ENCODE assay signal across 9 mouse cellular contexts in the genomic region with DNA sequence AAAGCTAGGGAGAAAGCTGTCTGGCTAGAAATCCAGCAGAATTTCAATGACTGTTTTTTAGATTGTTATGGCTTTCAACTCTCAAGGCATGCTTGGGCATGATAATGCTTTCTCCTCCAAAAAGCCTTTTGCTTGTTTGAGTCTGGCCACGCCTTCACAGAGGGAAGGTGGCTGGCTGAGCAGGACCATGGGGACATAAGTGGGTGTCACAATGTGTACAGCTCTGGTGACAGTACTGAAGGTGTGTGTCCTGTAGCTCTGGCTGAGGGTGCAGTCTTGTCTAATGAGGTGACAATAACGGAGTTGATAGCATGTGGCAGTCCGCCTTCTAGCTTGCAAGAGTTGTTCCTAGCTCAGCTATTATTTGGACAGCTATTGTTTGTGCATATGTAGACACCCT. TPM values are rescaled to one million over a fixed set of nuclear protein-coding genes. Genes with fewer than 3 reads are reported as not detected.
A peak's percentile ranks its signal among the peaks of the same experiment; 100 is the strongest.
DNase-seq lines count a peak whose midpoint lies in the region; ATAC-seq and TF ChIP-seq lines count a peak whose summit lies in the region.
"Had no signal": no experiment of that assay in that cellular context is flagged by ENCODE, and none has a peak within 500 bp of the region (broad histone marks: within the 10 kb centered on the region; RNA-seq: fewer than 3 reads in every experiment).

No protein-coding gene starts in this region.

- no peak overlapping the region for H3K9ac ChIP-seq in heart, embryonic 13.5 days
- peak overlapping the region; percentile 22; the same call in 1 of the 2 replicates for H3K9ac ChIP-seq in liver, embryonic 16.5 days (ENCODE audit: low read depth, low read length)
- no peak overlapping the region for H3K9ac ChIP-seq in stomach, embryonic 16.5 days (ENCODE audit: low read length)
- no peak overlapping the region for H3K9ac ChIP-seq in forebrain, embryonic 12.5 days
- H3K9ac ChIP-seq in forebrain, embryonic 11.5 days (ENCODE audit: low read length): no peak overlapping the region

- H3K4me2 ChIP-seq in heart, embryonic 13.5 days: peak overlapping the region; percentile 33
- 0 out of 2 replicates have a peak overlapping the region, but pooled peaks have one; percentile 6 for H3K4me2 ChIP-seq in liver, embryonic 16.5 days (ENCODE audit: low read depth, low read length)
- H3K4me2 ChIP-seq in stomach, embryonic 16.5 days (ENCODE audit: low read depth, low read length): no peak overlapping the region
- H3K4me2 ChIP-seq in forebrain, embryonic 12.5 days: no peak overlapping the region
- no peak overlapping the region for H3K4me2 ChIP-seq in forebrain, embryonic 11.5 days (ENCODE audit: low read depth, low read length, severe bottlenecking)

- no peaks in the 10 kb centered on the region for H3K9me3 ChIP-seq in heart, embryonic 13.5 days
- no peaks in the 10 kb centered on the region for H3K9me3 ChIP-seq in liver, embryonic 16.5 days (replicated peaks; ENCODE audit: control insufficient read depth, low read length)
- no peaks in the 10 kb centered on the region for H3K9me3 ChIP-seq in stomach, embryonic 16.5 days (replicated peaks; ENCODE audit: control insufficient read depth, low read length)
- no peaks in the 10 kb centered on the region for H3K9me3 ChIP-seq in forebrain, embryonic 12.5 days
- no peaks in the 10 kb centered on the region for H3K9me3 ChIP-seq in forebrain, embryonic 11.5 days (ENCODE audit: control insufficient read depth, low read length)
- H3K9me3 ChIP-seq: midbrain, embryonic 10.5 days had no signal

- H3K4me3 ChIP-seq in heart, embryonic 13.5 days: no peak overlapping the region
- H3K4me3 ChIP-seq in liver, embryonic 16.5 days (ENCODE audit: low read depth, low read length): no peak overlapping the region
- no peak overlapping the region for H3K4me3 ChIP-seq in stomach, embryonic 16.5 days (replicated peaks; ENCODE audit: low read length)
- no peak overlapping the region for H3K4me3 ChIP-seq in left cerebral cortex, adult 2 months
- H3K4me3 ChIP-seq in forebrain, embryonic 12.5 days (replicated peaks): no peak overlapping the region
- no peak overlapping the region for H3K4me3 ChIP-seq in forebrain, embryonic 11.5 days (ENCODE audit: low read depth, low read length)
- H3K4me3 ChIP-seq: midbrain, embryonic 10.5 days had no signal

- peaks cover 51% of the 10 kb centered on the region for H3K27me3 ChIP-seq in heart, embryonic 13.5 days (replicated peaks)
- no peaks in the 10 kb centered on the region for H3K27me3 ChIP-seq in liver, embryonic 16.5 days (ENCODE audit: control insufficient read depth, insufficient read depth, low read depth, low read length)
- no peaks in the 10 kb centered on the region for H3K27me3 ChIP-seq in stomach, embryonic 16.5 days (ENCODE audit: control insufficient read depth, insufficient read depth, low read length)
- no peaks in the 10 kb centered on the region for H3K27me3 ChIP-seq in forebrain, embryonic 12.5 days
- no peaks in the 10 kb centered on the region for H3K27me3 ChIP-seq in forebrain, embryonic 11.5 days (ENCODE audit: control insufficient read depth, insufficient read depth, low read length)

- TF ChIP-seq CTCF in left cerebral cortex, adult 2 months (IDR thresholded peaks at IDR 0.05): no peak

- WGBS in heart, embryonic 13.5 days: 47% methylated on average over 3 of the region's 3 CpGs
- WGBS in liver, embryonic 16.5 days (ENCODE audit: insufficient replicate concordance): 36% methylated on average over 3 of the region's 3 CpGs
- 68% methylated on average over 3 of the region's 3 CpGs for WGBS in stomach, embryonic 16.5 days
- 72% methylated on average over 3 of the region's 3 CpGs for WGBS in forebrain, embryonic 12.5 days
- WGBS in forebrain, embryonic 11.5 days: 84% methylated on average over 3 of the region's 3 CpGs

- peaks cover 61% of the 10 kb centered on the region for H3K4me1 ChIP-seq in heart, embryonic 13.5 days
- H3K4me1 ChIP-seq in liver, embryonic 16.5 days (ENCODE audit: control insufficient read depth, low read depth, low read length): peaks cover 51% of the 10 kb centered on the region
- peaks cover 34% of the 10 kb centered on the region for H3K4me1 ChIP-seq in stomach, embryonic 16.5 days (ENCODE audit: control insufficient read depth, insufficient read depth, low read length)
- H3K4me1 ChIP-seq in forebrain, embryonic 12.5 days: 0 out of 2 replicates have a peak, but pooled peaks cover 6% of the 10 kb centered on the region
- H3K4me1 ChIP-seq in forebrain, embryonic 11.5 days (replicated peaks; ENCODE audit: control insufficient read depth, insufficient read depth, low read length): 0 out of 2 replicates have a peak, but pooled peaks cover 2% of the 10 kb centered on the region

- peak overlapping the region; percentile 80 for H3K27ac ChIP-seq in heart, embryonic 13.5 days (replicated peaks)
- peak overlapping the region; percentile 65 for H3K27ac ChIP-seq in liver, embryonic 16.5 days (ENCODE audit: low read length)
- peak overlapping the region; percentile 35; the same call in 1 of the 2 replicates for H3K27ac ChIP-seq in stomach, embryonic 16.5 days (ENCODE audit: low read length)
- H3K27ac ChIP-seq in left cerebral cortex, adult 2 months: no peak overlapping the region
- no peak overlapping the region for H3K27ac ChIP-seq in forebrain, embryonic 12.5 days
- H3K27ac ChIP-seq in forebrain, embryonic 11.5 days (ENCODE audit: low read depth, low read length): no peak overlapping the region
- H3K27ac ChIP-seq: midbrain, embryonic 10.5 days had no signal

- peak; percentile 11 for DNase-seq in spleen, adult 12 weeks (ENCODE audit: low spot score)
- DNase-seq in spleen, postnatal 14 days (ENCODE audit: low spot score in 2 of 2): no peak
- no peak for DNase-seq in left cerebral cortex, adult 2 months (ENCODE audit: extremely low spot score in 1 of 2, low spot score in 2 of 2)
- no peak for DNase-seq in forebrain, embryonic 11.5 days (ENCODE audit: low spot score)

- ATAC-seq in heart, embryonic 13.5 days (ENCODE audit: extremely low read depth, insufficient number of reproducible peaks, low FRiP score, low TSS enrichment): no peak
- peak; percentile 51 for ATAC-seq in liver, embryonic 16.5 days (ENCODE audit: low read depth)
- ATAC-seq in stomach, embryonic 16.5 days (ENCODE audit: insufficient read depth, low FRiP score): no peak
- no peak for ATAC-seq in forebrain, embryonic 12.5 days (ENCODE audit: low FRiP score)
- ATAC-seq in forebrain, embryonic 11.5 days (replicated peaks; ENCODE audit: low FRiP score): no peak

- H3K36me3 ChIP-seq in heart, embryonic 13.5 days: no peaks in the 10 kb centered on the region
- no peaks in the 10 kb centered on the region for H3K36me3 ChIP-seq in liver, embryonic 16.5 days (ENCODE audit: control insufficient read depth, insufficient read depth)
- no peaks in the 10 kb centered on the region for H3K36me3 ChIP-seq in stomach, embryonic 16.5 days (ENCODE audit: control insufficient read depth, insufficient read depth, low read length)
- no peaks in the 10 kb centered on the region for H3K36me3 ChIP-seq in forebrain, embryonic 12.5 days (replicated peaks)
- no peaks in the 10 kb centered on the region for H3K36me3 ChIP-seq in forebrain, embryonic 11.5 days (ENCODE audit: control insufficient read depth, insufficient read depth, low read length)
- H3K36me3 ChIP-seq: midbrain, embryonic 10.5 days had no signal

- intact Hi-C loops in left cerebral cortex, adult 2 months (cut with DNase I): no loop called here

RNA-seq across cellular contexts. Expression of gene Spock2, which starts 25.8 kb away (rescaled TPM):
- polyA plus RNA-seq in heart, embryonic 13.5 days (2015; fragmentation: Nextera tagmentation; extraction: Ambion mirVana): 2.6 and 3.0 TPM in 2 replicates
- 0.02 and 0.14 TPM in 2 replicates for polyA plus RNA-seq in liver, embryonic 16.5 days (2015; fragmentation: Nextera tagmentation; extraction: Ambion mirVana)
- 6.3 and 6.6 TPM in 2 replicates for polyA plus RNA-seq in stomach, embryonic 16.5 days (2015; fragmentation: Nextera tagmentation; extraction: Ambion mirVana)
- total RNA-seq in left cerebral cortex, adult 2 months (2021): 100 to 1,000 TPM; 541 to 578 TPM
- 13.2 and 14.3 TPM in 2 replicates for polyA plus RNA-seq in forebrain, embryonic 12.5 days (2016; fragmentation: Nextera tagmentation; extraction: Ambion mirVana)
- 5.5 and 5.7 TPM in 2 replicates for polyA plus RNA-seq in forebrain, embryonic 11.5 days (2014; fragmentation: Nextera tagmentation; extraction: Ambion mirVana)

Comparison
In these comparisons a context has a peak if more than half of its experiments do, and no peak if none do; other contexts are left out.
1. H3K27ac ChIP-seq: peak in heart, embryonic 13.5 days (single experiment), liver, embryonic 16.5 days (single experiment) and stomach, embryonic 16.5 days (single experiment); none in left cerebral cortex, adult 2 months (single experiment), forebrain, embryonic 12.5 days (single experiment) and forebrain, embryonic 11.5 days (single experiment).
2. H3K4me2 ChIP-seq: peak in heart, embryonic 13.5 days (single experiment) and liver, embryonic 16.5 days (single experiment); none in stomach, embryonic 16.5 days (single experiment), forebrain, embryonic 12.5 days (single experiment) and forebrain, embryonic 11.5 days (single experiment).